Mouse (Mus musculus) liver, adult 2 months (tissue): Measurements from ENCODE around the gene Aes. TPM values are rescaled to one million over a fixed set of nuclear protein-coding genes. Genes with fewer than 3 reads are reported as not detected.

ENCODE experiments used
- DNase-seq: peaks from one replicate; pipeline ENCODE4 v3.0.0-alpha.2; 2011; ENCODE audit warnings: low read depth, low spot score; ENCODE audit errors: extremely low read depth
- H3K27ac ChIP-seq: fragments of 200-500 bp; replicated peaks from 2 replicates; pipeline ENCODE4 v1.5.1; 2012; ENCODE audit warnings: low read depth, mild to moderate bottlenecking, control low read depth, inconsistent platforms, low read length; ENCODE audit not compliant: insufficient read depth
- H3K27me3 ChIP-seq: fragments of 200-500 bp; 2 replicates; pipeline ENCODE4 v1.6.1; 2012; ENCODE audit warnings: mild to moderate bottlenecking, moderate library complexity, low read length, inconsistent platforms; ENCODE audit not compliant: control insufficient read depth, insufficient read depth
- H3K36me3 ChIP-seq: fragments of 200-500 bp; 2 replicates; pipeline ENCODE4 v1.6.1; 2012; ENCODE audit warnings: low read length, inconsistent platforms; ENCODE audit not compliant: control insufficient read depth, insufficient read depth
- H3K4me1 ChIP-seq: fragments of 200-500 bp; 2 replicates; pipeline ENCODE4 v1.6.1; 2011; ENCODE audit warnings: low read length; ENCODE audit not compliant: control insufficient read depth, insufficient read depth
- H3K4me3 ChIP-seq: fragments of 200-500 bp; 2 replicates; pipeline ENCODE4 v1.5.1; 2011; ENCODE audit warnings: low read depth, mild to moderate bottlenecking, control low read depth, low read length, moderate library complexity; ENCODE audit not compliant: insufficient read depth
- H3K79me2 ChIP-seq: fragments of 200-500 bp; 2 replicates; pipeline ENCODE4 v1.6.1; 2012; ENCODE audit warnings: inconsistent platforms, mild to moderate bottlenecking, low read length, moderate library complexity; ENCODE audit not compliant: control insufficient read depth, insufficient read depth
- H3K9ac ChIP-seq: fragments of 200-500 bp; 2 replicates; pipeline ENCODE4 v1.6.1; 2012; ENCODE audit warnings: low read depth, mild to moderate bottlenecking, control low read depth, inconsistent platforms, low read length
- CTCF ChIP-seq: fragments of 200-500 bp; IDR thresholded peaks from 2 replicates; pipeline ENCODE4 v1.5.1; 2011; ENCODE audit warnings: low read depth, low read length, control low read depth
- POLR2A ChIP-seq: fragments of 200-500 bp; IDR thresholded peaks from 2 replicates; pipeline ENCODE4 v1.6.1; 2011; ENCODE audit warnings: low read length, control low read depth; ENCODE audit not compliant: insufficient read depth; ENCODE audit errors: extremely low read depth
- WGBS: fragments of 180-500 bp; shearing (Covaris S2); methylation state at CpG from one replicate; pipeline ENCODE4 v1.1.7; 2018; 5-methylcytosine and 5-hydroxymethylcytosine counted together
- polyA plus RNA-seq: library from polyadenylated mRNA; depleted of rRNA; stranded (reverse); fragments of >200 nt; gene quantifications from 2 replicates; pipeline ENCODE4 v1.2.3, GENCODE M21; 2012
- total RNA-seq: library from RNA; depleted of rRNA; stranded (reverse); fragments of >200 nt; gene quantifications from 2 replicates; pipeline ENCODE4 v1.2.3, GENCODE M21; 2014

The Aes gene
- total and polyA plus RNA-seq, 2 experiments: 200 to 1,785 TPM

DNA sequence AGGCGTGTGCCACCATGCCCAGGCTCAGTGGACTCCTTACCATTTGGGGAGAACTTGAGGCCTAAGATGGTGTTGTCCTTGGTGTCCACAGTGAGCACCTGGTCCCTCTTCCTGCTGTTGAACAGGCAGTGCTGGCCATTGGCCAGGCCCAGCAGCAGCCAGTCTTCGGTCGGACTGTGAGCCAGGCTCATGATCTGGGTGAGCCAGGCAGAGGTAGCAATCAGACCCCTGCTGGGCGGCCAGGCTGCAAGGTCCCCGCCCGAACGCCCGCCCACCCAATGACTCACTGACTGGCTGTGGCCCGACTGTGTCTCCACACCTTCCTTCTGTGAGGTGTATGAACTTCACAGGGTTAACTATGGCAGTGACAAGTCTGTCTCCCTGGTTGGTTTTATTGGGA, 32.6 kb downstream of the Aes start:
- Histone ChIP-seq H3K4me1 (no peaks in the 10 kb centered on the region), H3K36me3 (peaks cover 2% of the 10 kb centered on the region; the same call in 1 of the 2 replicates), H3K79me2 (no peaks in the 10 kb centered on the region), H3K27ac (no peak overlapping the region), H3K27me3 (no peaks in the 10 kb centered on the region), H3K9ac (no peak overlapping the region), H3K4me3 (no peak overlapping the region)
- 81% methylated on average over 9 of the region's 9 CpGs for WGBS
- TF ChIP-seq POLR2A (no peak), CTCF (no peak)
- no peak for DNase-seq

DNA sequence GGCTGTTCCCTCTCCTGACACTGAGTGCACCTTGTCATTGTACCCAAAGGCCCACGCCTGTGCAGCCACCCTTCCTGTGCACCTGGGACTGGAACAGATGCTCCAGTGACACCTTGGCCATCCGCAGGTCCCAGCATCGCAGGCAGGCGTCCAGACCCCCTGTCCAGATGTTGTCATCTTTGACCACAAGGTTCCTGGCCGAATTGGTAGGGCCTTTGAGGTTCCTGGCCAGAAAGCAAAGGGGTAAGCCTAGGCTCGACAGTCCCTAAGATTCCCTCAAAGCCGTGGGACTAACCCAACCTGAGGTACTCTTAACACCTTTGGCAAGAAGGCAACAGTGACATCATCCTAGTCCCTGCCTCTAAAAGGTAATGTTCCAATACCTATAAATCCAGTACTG, 33.3 kb downstream of the Aes start:
- 81% methylated on average over 7 of the region's 7 CpGs for WGBS

DNA sequence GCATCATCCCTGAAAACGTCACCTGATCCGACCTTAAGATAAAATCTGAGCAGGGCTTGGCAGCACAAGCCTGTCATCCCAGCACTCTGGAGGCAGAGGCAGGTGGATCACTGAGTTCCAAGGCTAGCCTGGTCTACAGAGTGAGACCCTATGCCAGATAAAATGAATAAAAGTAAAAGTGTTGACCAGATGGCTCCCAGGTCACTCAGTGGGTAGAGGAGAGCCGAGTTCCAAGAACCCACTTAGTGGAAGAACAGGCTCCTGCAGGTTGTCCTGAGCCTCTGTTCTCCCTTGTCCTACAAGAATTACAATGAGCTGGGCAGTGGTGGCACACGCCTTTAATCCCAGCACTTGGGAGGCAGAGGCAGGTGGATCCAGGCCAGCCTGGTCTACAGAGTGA, 33.9 kb downstream of the Aes start:
- H3K4me1 ChIP-seq: no peaks in the 10 kb centered on the region
- H3K36me3 ChIP-seq: no peaks in the 10 kb centered on the region
- 80% methylated on average over 4 of the region's 4 CpGs for WGBS
- H3K27ac ChIP-seq: no peak overlapping the region
- H3K27me3 ChIP-seq: no peaks in the 10 kb centered on the region
- H3K79me2 ChIP-seq: no peaks in the 10 kb centered on the region
- no peak for TF ChIP-seq CTCF
- TF ChIP-seq POLR2A: no peak
- no peak overlapping the region for H3K9ac ChIP-seq
- H3K4me3 ChIP-seq: no peak overlapping the region
- DNase-seq: no peak

More for the DNA sequence above, 33.3 kb downstream of the Aes start:
- Histone ChIP-seq H3K27me3 (no peaks in the 10 kb centered on the region), H3K4me1 (no peaks in the 10 kb centered on the region), H3K27ac (no peak overlapping the region), H3K36me3 (peaks cover 2% of the 10 kb centered on the region; the same call in 1 of the 2 replicates), H3K79me2 (no peaks in the 10 kb centered on the region), H3K9ac (no peak overlapping the region), H3K4me3 (no peak overlapping the region)
- TF ChIP-seq CTCF: no peak
- no peak for TF ChIP-seq POLR2A
- no peak for DNase-seq

DNA sequence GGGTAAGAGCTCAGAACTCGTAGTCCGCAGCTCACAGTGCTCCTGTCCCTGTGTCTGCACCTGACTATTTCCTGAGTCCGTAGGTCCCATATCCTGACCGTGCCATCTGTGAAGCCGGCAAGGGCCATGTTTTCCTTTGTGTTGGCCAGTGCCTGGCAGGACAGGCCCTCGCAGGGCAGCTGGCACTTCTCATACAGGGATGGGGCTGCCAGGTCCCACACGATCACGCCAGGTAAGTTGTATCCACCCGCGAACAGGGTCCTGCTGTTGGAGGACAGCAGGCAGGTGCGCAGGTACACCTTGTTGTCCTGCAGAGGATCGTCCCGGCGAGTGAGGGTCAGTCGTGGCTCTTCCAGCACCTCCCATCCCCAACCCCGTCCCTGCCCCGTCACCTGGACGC, 34.6 kb downstream of the Aes start:
- 88% methylated on average over 18 of the region's 18 CpGs for WGBS
- Histone ChIP-seq H3K36me3 (no peaks in the 10 kb centered on the region), H3K79me2 (no peaks in the 10 kb centered on the region), H3K27me3 (no peaks in the 10 kb centered on the region), H3K9ac (no peak overlapping the region), H3K27ac (no peak overlapping the region), H3K4me3 (no peak overlapping the region), H3K4me1 (no peaks in the 10 kb centered on the region)
- no peak for TF ChIP-seq POLR2A
- no peak for TF ChIP-seq CTCF
- no peak for DNase-seq

DNA sequence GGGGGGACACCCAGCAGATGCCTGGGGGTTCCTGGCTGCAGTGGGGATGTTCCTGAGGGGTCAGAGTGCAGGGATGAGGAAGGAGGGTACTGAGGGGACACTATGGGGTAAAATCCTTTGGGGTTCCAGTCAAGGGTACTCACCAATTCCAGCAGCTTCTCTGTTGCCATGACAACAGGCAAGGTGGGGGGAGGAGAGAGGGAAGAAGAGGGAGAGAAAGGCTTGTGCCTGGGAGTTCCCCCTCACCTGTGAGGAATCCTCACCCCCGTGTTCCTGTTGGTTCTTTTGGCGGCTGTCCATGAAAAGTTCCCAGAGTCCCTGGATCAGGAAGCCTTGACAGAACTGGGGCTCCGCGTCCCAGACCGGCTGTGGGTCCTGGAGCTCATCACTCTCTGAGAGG, 36.3 kb downstream of the Aes start:
- Histone ChIP-seq H3K36me3 (no peaks in the 10 kb centered on the region), H3K4me1 (no peaks in the 10 kb centered on the region), H3K79me2 (no peaks in the 10 kb centered on the region), H3K27me3 (no peaks in the 10 kb centered on the region), H3K9ac (no peak overlapping the region), H3K27ac (no peak overlapping the region), H3K4me3 (no peak overlapping the region)
- DNase-seq: no peak
- WGBS: 72% methylated on average over 5 of the region's 5 CpGs
- TF ChIP-seq CTCF: no peak
- TF ChIP-seq POLR2A: no peak

DNA sequence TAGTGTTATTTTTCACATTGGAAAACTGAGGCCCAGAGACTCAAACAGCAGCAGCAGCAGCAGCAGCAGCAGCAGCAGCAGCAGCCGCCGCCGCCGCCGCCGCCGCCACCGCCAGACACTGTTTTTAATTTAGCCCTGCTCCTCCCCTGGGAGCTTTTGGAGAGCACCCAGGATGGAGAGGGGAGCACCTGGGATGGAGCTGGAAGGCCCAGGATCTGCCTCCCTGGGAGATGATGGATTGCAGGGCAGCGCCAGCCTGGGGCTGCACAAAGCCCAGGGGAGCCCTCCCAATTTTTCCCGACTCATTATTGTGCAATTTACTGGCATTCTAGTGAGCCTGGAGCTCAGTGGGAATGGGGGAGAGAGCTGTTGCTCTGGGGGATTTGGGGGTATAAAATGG, 37.3 kb downstream of the Aes start:
- no peak overlapping the region for H3K27ac ChIP-seq
- H3K9ac ChIP-seq: no peak overlapping the region
- DNase-seq: no peak
- no peak for TF ChIP-seq POLR2A
- TF ChIP-seq CTCF: no peak
- H3K4me3 ChIP-seq: no peak overlapping the region
- H3K27me3 ChIP-seq: no peaks in the 10 kb centered on the region
- H3K36me3 ChIP-seq: no peaks in the 10 kb centered on the region
- no peaks in the 10 kb centered on the region for H3K79me2 ChIP-seq
- H3K4me1 ChIP-seq: peaks cover 2% of the 10 kb centered on the region; the same call in 1 of the 2 replicates
- 16% methylated on average over 10 of the region's 10 CpGs for WGBS
